Mouse (Mus musculus): Measurements from ENCODE around the gene Arid5b.

The Arid5b gene

GRCm38 (mm10) chr10:68236956-68237455 lies 41.5 kb downstream of the Arid5b start:
- no peak for DNase-seq (ENCODE audit: low spot score)

DNA sequence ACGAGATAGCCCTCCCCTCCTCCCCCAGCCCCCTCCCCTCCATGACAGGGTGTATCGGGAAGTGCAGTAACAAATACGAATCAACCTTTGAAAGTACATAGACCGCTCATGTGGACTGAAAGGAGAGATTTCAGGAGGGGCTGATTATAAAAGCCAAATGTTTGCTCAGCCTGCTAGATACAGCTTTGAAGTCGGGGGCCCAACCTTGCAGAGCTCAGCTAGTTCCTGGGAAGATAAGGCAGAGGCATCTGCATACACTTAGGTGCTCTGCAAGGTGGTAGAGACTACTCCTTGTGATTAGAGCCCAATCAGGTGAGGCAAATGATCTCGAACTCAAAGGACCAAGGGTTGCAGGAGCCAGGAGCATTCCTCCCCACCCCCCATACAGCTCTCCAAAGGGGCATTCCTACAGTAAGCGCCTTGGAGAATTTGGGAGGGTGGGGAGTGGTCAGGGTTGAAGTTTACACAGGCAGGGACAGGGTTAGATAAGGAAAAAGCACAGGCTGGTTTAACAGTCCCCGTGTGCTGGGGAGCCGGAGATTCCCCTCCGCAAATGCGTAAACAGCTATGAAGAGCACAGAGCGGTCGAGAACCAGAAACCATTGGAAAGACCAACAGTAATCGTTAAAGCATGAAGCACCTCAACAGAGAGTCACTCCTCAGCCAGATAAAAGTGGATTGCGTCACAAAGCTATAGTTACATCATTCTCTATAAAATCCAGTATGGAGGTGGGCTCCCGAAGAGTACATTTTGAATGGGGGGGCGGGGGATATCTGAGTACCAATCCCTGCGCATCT lies 47.0 kb downstream of the Arid5b start:
- no peak for DNase-seq (ENCODE audit: low spot score)

DNA sequence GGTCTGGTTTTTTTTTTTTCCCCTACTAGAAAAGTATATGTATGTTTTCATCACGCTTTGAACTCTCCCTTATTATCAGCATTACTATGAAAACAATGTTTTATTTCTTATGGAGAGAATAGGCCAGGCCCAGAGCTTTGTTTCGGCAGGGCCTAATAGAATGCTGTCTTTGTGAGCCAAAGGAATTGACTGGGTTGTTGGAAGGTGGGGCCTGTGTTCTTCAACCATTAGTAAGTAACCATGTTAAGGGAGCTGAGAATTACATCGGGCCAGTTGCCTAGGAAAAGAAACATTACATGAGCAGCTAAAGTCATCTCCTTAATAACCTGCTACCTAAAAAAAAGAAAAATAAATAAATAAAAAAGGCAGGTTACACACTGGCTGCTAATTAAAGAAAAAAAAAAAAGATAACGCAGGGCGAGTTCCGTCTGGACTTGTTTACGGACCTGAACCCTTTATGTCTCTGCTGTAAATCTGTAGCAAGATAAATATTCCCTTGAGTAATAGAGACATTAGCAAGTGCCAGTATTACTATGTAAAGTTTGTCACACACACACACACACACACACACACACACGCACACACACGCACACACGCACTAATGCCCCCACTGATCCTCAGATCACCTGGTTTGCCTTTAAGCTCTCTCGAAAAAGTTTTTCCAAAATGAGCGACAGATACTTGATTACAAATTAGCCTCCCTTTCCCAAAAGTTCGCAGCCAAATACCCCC lies 47.7 kb downstream of the Arid5b start:
- DNase-seq (ENCODE audit: low spot score): no peak

- no peak for DNase-seq (ENCODE audit: low spot score)
Measured at GRCm38 (mm10) chr10:68229640-68230565, 48.6 kb downstream of the Arid5b start.

DNA sequence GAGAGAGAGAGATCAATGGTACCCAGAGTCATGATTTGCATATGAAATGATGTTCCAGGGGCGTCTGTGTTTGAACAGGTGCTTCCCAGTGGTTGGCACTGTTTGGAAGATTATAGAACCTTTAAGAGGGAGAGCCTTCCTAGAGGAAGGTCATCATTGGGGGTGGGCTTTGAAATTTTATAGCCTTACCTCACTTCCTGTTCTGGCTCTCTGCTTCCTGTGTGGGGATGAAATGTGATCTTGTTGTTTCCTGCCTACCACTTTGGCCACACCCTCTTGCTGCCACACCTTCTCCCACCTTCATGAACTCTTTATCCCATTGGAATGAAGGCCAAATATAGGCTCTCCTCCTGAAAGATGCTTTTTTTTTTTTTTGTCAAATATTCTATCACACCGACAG lies 55.9 kb downstream of the Arid5b start:
- no peak for DNase-seq (ENCODE audit: low spot score)

GRCm38 (mm10) chr10:68222012-68222411 lies 56.5 kb downstream of the Arid5b start:
- no peak for DNase-seq (ENCODE audit: low spot score)

DNA sequence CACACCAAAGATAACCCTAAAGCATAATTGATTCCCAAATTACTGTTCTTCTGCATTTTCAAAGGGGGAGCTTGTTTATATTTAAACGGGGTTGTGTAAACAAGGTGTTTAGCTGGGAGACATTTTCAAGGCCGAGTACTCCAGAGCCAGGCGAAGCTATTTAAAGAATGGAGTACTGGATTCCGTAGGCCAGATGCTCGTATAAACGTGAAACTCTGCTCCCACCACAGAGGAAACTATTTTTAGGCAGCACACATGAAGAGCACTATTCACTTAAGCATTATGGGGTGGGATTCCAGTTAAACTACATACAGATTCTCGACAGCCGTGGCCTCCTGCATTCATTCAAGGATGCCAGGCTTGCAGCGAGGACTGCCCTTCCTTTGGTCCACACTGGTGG lies 59.2 kb downstream of the Arid5b start:
- no peak for DNase-seq (ENCODE audit: low spot score)

GRCm38 (mm10) chr10:68218678-68219077 lies 59.9 kb downstream of the Arid5b start:
- no peak for DNase-seq (ENCODE audit: low spot score)

DNA sequence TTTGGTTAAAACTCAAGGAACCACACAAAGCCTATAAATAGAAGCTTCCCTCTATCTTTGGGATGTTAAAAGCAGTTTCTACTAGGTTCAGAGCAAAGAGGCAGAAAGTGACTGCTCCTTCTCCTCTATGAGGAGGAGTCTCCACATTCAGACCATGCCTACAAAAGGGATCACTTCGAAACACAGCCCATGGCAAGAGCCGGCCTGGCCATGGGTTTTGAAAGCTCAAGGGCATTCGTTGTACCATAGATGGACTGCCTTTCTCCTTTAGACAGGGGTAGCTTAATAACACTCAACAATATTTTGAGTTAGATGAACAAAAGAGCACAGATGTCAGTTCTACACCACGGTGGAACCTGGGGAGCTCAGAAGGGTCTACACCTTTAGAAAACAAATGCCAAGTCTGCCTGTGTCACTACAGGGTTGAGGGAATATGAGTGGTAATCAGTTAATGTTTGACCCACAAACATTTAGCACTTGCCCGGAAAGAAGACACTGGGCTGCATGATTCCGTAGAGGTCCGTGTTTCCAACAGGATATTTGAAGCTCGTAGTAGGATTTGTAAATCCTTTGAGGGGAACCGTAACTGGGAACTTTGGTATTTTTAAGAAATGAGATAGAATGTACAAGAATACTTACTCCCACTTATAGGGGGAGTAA lies 63.6 kb downstream of the Arid5b start:
- DNase-seq (ENCODE audit: low spot score): no peak

DNA sequence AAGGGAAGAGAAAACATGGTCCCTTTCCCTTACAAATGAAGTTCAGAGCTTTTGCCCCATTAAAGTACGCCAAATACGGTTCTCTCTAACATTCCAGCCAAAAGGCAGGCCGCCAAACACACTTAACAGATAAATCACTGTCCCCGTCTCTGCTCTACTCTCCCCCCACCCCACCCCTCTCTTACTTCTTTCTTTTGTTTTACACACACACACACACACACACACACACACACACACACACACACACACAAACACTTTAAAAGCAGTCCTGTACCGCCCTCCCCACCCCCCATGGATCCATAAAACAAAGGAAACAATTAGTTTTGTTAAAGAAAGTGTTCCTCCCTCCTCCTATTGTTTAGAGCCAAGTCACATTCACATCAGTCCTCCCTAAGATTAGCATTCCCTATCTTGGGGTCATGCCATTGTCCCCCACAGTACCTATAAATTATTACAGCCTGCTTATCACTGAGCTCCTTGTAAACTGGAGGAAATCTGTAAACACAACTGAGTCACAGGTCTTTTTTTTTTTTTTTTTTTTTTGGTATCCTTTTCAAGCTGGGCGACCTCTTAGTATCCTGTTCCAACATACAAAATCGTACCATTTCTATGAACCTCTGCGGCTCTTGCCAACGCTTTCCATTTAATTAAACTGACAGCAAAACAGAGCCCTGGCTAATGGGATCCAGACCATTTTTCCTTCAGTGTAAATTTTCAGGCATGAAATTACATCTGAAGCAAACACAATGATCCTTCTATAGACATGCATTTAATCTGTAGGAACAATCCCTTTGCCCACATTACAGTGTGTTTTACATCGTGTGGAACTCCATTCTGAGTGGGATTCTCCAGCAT lies 66.3 kb downstream of the Arid5b start:
- no peak for DNase-seq (ENCODE audit: low spot score)

DNA sequence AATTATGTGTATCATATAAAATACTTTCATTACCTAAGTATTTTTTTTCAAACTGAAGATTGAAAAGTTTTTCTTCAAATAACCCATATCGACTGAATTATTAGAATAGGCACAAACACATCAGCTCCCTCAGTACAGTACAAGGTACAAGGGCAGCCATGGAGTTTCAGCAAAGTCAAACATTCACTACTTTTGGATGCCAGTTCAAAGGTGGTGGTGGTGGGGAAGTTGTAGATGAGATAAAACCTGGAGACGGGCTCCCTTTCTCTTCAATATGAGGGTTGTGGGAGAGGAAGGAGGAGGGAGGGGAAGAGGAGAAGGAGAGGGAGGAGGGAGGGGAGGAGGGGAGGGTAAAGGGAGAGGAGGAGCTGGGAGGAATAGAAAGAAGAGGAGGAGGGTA lies 67.0 kb downstream of the Arid5b start:
- no peak for DNase-seq (ENCODE audit: low spot score)

DNA sequence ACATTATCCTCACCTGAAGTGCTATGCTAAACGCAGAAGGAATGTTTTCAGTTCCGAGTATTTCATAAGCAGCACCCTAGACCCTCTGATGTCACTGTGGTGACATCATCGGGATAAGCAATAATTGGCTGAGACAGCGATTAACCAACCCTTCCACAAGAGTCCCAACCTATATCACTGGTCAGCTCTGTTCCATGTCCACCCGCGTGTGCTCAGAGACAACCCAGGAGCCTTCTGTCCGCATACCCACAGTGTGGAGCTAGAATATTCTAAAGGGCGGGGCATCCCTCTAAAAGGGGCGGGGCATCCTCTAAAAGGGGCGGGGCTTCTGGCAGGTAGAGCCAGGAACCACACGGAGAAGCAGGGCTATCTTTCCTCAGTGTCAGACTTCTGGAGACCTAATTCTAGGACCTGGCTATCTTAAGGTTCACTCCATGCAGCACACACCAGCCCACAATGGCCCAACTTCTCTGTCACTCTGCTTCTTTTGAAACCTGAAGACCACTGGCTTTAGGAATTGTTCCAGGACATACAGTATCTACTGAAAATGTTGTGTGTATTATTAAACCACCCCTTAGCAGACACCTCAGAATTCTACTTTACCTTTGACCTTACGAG lies 68.4 kb downstream of the Arid5b start:
- no peak for DNase-seq (ENCODE audit: low spot score)

DNA sequence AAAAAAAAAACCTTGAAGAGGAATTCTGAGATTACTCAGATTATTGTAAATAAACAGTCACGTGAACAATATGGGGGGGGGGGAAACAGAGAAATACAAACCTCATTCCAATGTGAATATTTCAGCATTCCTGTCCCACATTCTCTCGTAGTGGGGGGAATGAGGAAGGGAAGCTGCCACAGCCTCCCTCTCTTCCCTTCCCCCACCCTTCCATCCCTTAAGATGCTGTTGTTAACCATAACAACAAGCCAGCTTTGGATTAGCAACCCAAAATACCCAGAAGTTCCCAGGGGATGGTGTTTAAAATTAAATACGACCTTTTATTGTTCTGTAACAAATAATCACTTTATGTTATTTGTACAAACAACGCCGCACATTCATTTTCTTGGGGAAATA lies 69.9 kb downstream of the Arid5b start:
- no peak for DNase-seq (ENCODE audit: low spot score)

- DNase-seq (ENCODE audit: low spot score): no peak
Measured at GRCm38 (mm10) chr10:68207803-68208669, 70.5 kb downstream of the Arid5b start.

GRCm38 (mm10) chr10:68204391-68204790 lies 74.1 kb downstream of the Arid5b start:
- DNase-seq (ENCODE audit: low spot score): no peak

DNA sequence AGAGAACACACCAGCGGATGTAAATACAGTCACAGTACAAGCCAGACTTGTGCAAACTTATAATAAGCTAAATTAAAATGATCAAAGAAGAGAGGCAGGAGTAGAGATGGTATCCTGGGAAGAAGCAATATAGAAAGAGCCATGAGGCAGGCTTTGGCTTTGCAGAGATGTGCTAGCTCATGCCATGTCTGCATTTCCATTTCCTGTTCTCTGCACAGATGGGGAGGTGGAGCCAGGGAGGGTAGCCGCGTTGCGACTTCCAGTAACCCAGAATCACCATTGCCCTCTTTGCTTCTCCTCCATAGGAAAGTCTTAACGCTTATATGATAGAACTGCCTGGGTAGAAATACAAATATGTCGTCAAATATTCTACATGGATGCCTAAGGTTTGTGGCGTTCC lies 74.7 kb downstream of the Arid5b start:
- no peak for DNase-seq (ENCODE audit: low spot score)

DNA sequence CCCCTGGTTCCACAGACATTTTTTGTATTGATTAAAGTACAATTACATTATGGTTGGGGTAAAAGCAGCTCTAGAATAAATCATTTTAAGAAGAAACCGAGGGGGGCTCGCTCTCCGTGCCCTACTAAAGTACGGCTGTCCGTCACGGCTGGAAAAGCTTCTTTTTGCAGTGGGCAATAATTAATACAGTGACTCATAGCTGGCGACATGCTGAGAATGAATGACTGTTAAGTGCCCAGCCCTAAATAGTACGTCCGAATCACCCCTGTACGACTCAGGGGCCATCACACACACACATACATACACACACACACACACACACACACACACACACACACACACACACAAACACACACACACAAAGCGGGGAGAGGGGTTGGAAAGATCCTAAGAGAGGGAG lies 75.2 kb downstream of the Arid5b start:
- no peak for DNase-seq (ENCODE audit: low spot score)

- no peak for DNase-seq (ENCODE audit: low spot score)
Measured at GRCm38 (mm10) chr10:68199440-68199839, 79.1 kb downstream of the Arid5b start.

DNA sequence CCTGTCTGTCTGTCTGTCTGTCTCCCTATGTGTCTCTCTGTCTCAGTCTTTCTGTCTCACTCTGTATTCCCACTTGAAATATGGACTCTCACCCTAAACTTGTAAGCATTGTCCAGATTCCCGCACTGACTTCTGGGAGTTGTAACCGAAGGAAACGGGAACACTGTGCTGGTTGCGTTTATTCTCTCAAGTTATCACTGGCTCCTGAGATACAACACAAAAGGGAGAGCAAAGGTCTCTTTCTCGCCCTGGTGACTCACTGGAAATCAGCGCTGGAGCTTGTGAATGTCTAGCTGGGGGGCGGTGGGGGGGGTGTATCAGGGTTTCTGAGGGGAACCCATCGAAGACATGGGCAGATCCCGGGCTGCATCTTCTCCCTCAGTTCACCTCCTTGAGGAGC lies 82.2 kb downstream of the Arid5b start:
- no peak for DNase-seq (ENCODE audit: low spot score)

All from layer of hippocampus, adult 11-12 months (tissue).